Mouse (Mus musculus) heart, embryonic 14.5 days (tissue): ENCODE results near the gene Mmp9. TPM values are rescaled to one million over a fixed set of nuclear protein-coding genes. Genes with fewer than 3 reads are reported as not detected.

ENCODE experiments used
- ATAC-seq: fragments of 200-750 bp; cut with Nextera tagmentation; 2 replicates; pipeline ENCODE4 v1.8.0; 2017; ENCODE audit warnings: low read depth, moderate TSS enrichment; ENCODE audit not compliant: insufficient number of reproducible peaks, insufficient read depth, low FRiP score
- H3K27ac ChIP-seq, 2 experiments: fragments of 200-500 bp in 1 of 2; fragments of 300-500 bp in 1 of 2; sonication (generic) in 1 of 2; replicated peaks in 1 of 2; 2 replicates each; pipeline ENCODE4 v1.5.1; 2012 to 2014; ENCODE audit warnings: low read depth in 2 of 2, low read length in 2 of 2, control low read depth in 1 of 2, mild to moderate bottlenecking in 1 of 2, mixed read lengths in 1 of 2; ENCODE audit not compliant: control insufficient read depth in 1 of 2, insufficient read depth in 1 of 2
- H3K27me3 ChIP-seq: fragments of 300-500 bp; sonication (generic); 2 replicates; pipeline ENCODE4 v1.6.1; 2014; ENCODE audit warnings: mild to moderate bottlenecking, low read length, control low read depth; ENCODE audit not compliant: control insufficient read depth, insufficient read depth
- H3K36me3 ChIP-seq: fragments of 300-500 bp; sonication (generic); 2 replicates; pipeline ENCODE4 v1.6.1; 2014; ENCODE audit warnings: mild to moderate bottlenecking, control low read depth, low read length, mixed read lengths; ENCODE audit not compliant: control insufficient read depth, insufficient read depth
- H3K4me1 ChIP-seq, 2 experiments: fragments of 200-500 bp in 1 of 2; fragments of 300-500 bp in 1 of 2; sonication (generic) in 1 of 2; 2 replicates each; pipeline ENCODE4 v1.6.1; 2012 to 2014; ENCODE audit warnings: low read length in 2 of 2, control low read depth in 1 of 2, mixed read lengths in 1 of 2; ENCODE audit not compliant: control insufficient read depth in 2 of 2, insufficient read depth in 2 of 2
- H3K4me2 ChIP-seq: fragments of 300-500 bp; sonication (generic); 2 replicates; pipeline ENCODE4 v1.6.1; 2014; ENCODE audit warnings: mild to moderate bottlenecking, low read length
- H3K4me3 ChIP-seq, 2 experiments: fragments of 200-500 bp in 1 of 2; fragments of 300-500 bp in 1 of 2; sonication (generic) in 1 of 2; 2 replicates each; pipeline ENCODE4 v1.5.1; 2012 to 2014; ENCODE audit warnings: low read length in 2 of 2, mild to moderate bottlenecking in 2 of 2, control low read depth in 1 of 2, low read depth in 1 of 2, moderate library complexity in 1 of 2; ENCODE audit not compliant: control insufficient read depth in 1 of 2, insufficient read depth in 1 of 2
- H3K9ac ChIP-seq: fragments of 300-500 bp; sonication (generic); 2 replicates; pipeline ENCODE4 v1.6.1; 2014; ENCODE audit warnings: mild to moderate bottlenecking, low read length
- H3K9me3 ChIP-seq: fragments of 300-500 bp; sonication (generic); 2 replicates; pipeline ENCODE4 v1.6.1; 2016; ENCODE audit warnings: low read length, control low read depth; ENCODE audit not compliant: control insufficient read depth
- WGBS: fragments of 180-500 bp; shearing (Covaris S2); extraction: QIAGEN DNeasy Blood & Tissue Kit; methylation state at CpG from one replicate; pipeline ENCODE4 v1.1.7; 2014; 5-methylcytosine and 5-hydroxymethylcytosine counted together
- polyA plus RNA-seq: library from polyadenylated mRNA; unstranded; fragments of >200 nt; fragmentation: Nextera tagmentation; extraction: Ambion mirVana; gene quantifications from 2 replicates; pipeline ENCODE4 v1.2.1, GENCODE M21; 2014

Mmp9 gene
- polyA plus RNA-seq, 1 experiment from 2014 or later, result 0.09 TPM

DNA sequence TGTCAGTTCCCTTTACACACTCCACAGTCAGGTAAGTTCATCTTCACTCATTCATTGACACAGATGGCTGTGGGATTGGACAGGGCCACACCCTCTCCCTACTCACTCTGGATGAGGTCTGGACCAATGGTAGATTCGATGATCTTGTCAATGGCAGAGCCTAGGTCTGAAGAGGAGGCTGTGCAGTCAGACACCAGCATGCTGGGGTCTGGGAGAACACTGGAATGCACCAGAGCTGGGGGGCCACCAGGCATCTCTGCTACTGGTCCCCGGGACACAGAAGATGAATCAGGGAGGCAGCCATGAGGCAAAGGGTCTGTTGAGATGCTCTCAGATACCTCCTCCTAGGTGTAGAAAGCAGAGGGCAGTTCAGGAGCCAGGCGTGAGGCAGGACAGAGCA lies 31.5 kb upstream of the Mmp9 start:
- H3K27me3 ChIP-seq, result no peaks in the 10 kb centered on the region
- peaks cover 10 to 21% of the 10 kb centered on the region in 2 experiments for H3K4me1 ChIP-seq
- peak overlapping the region; percentile 27; the same call in 1 of the 2 replicates for H3K9ac ChIP-seq
- H3K27ac ChIP-seq, result no peak overlapping the region
- H3K9me3 ChIP-seq, result peaks cover 6% of the 10 kb centered on the region
- ATAC-seq, result no peak
- H3K4me2 ChIP-seq, result no peak overlapping the region
- H3K36me3 ChIP-seq, result peaks cover 56% of the 10 kb centered on the region
- 91% methylated on average over 3 of the region's 3 CpGs for WGBS
- no peak overlapping the region for H3K4me3 ChIP-seq

- 73% methylated on average over 1 of the region's 1 CpGs for WGBS
- H3K4me3 ChIP-seq, result peak overlapping the region; percentile 1 to 88; a peak in 2 of 4 replicates
- peak overlapping the region; percentile 27; the same call in 1 of the 2 replicates for H3K9ac ChIP-seq
- H3K4me1 ChIP-seq, result peaks cover 10 to 21% of the 10 kb centered on the region in 2 experiments
- peaks cover 6% of the 10 kb centered on the region for H3K9me3 ChIP-seq
- peaks cover 55% of the 10 kb centered on the region for H3K36me3 ChIP-seq
- no peak overlapping the region for H3K27ac ChIP-seq
- H3K4me2 ChIP-seq, result peak overlapping the region; percentile 73
- no peaks in the 10 kb centered on the region for H3K27me3 ChIP-seq
- no peak for ATAC-seq
Measured at GRCm38 (mm10) chr2:164909542-164909941, 31.0 kb upstream of the Mmp9 start.

DNA sequence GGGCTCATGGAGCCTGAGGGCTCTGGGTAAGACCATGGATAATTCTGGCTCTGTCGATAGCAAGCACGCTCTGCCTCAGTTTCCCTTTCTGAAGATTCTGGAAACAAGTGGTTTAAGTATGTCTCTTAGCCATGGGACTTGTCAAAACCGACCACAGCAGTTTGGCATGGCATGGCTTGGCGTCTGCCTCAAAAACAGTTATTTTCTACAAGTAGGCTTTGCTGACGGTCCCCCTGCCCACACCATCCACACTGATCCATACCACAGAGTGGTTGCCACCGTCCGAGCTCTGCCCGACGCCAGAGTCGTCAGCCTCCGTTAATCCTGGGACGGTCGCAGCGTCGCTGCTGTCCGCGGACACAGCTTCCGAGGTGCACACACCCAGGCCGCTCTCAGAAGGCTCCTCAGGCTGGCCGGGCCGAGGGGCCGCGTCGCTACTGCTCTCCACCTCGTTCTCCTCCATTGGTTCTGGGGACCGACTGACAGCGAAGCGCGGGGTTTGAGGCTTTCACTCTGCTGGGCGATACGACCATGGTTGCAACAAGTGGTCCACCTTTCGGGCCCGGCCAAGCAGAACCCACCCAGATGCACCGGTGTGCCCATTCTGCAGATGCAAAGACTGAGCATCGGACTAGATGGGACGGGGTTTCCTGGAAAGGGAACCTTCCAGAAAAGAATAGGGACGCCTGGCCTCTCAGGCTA lies 30.1 kb upstream of the Mmp9 start:
- no peaks in the 10 kb centered on the region for H3K27me3 ChIP-seq
- H3K36me3 ChIP-seq, result peaks cover 45% of the 10 kb centered on the region
- 0 out of 2 replicates have a peak, but pooled peaks have one; percentile 1 for ATAC-seq
- peak overlapping the region; percentile 98 to 100 for H3K27ac ChIP-seq
- peak overlapping the region; percentile 92 for H3K9ac ChIP-seq
- peak overlapping the region; percentile 73 for H3K4me2 ChIP-seq
- H3K4me1 ChIP-seq, result peaks cover 10 to 21% of the 10 kb centered on the region in 2 experiments
- peak overlapping the region; percentile 88 to 92 for H3K4me3 ChIP-seq
- peaks cover 6% of the 10 kb centered on the region for H3K9me3 ChIP-seq
- 4% methylated on average over 37 of the region's 37 CpGs for WGBS

GRCm38 (mm10) chr2:164911086-164912048 lies 29.2 kb upstream of the Mmp9 start, which contains the start of gene Zfp335:
Zfp335 (minus strand) TSS chr2:164911757.
- peak within 1 kb of the TSS; percentile 98 to 100 for H3K27ac ChIP-seq
- H3K4me2 ChIP-seq, result peak within 1 kb of the TSS; percentile 73
- peak within 1 kb of the TSS; percentile 88 to 92 for H3K4me3 ChIP-seq
- peak within 1 kb of the TSS; percentile 92 for H3K9ac ChIP-seq
- peaks cover under 1% of the 10 kb centered on the region for H3K9me3 ChIP-seq
- WGBS, result under 1% methylated on average over 90 of the region's 91 CpGs
- H3K27me3 ChIP-seq, result no peaks in the 10 kb centered on the region
- peak; percentile 86 for ATAC-seq
- peaks cover 36% of the 10 kb centered on the region for H3K36me3 ChIP-seq
- H3K4me1 ChIP-seq, result peaks cover 10 to 21% of the 10 kb centered on the region in 2 experiments

DNA sequence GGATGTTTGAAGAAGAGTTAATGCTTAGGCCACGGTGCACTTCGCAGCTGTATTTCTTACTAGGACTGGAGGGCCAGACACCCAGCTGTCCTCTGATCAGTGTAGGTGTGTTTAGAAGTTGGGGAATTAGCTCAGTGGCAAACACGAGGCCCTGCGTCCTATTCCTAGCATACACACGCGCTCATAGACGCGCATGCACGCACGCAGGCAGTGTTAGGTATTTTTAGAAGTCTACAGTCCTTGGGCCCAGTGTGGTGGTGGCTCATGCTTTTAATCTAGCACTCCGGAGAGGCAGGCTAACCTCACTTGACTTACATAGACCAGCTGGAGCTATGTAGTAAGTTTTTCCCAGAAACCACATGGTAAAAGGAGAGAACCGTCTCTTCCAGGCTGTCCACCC lies 28.4 kb upstream of the Mmp9 start:
- H3K9me3 ChIP-seq, result no peaks in the 10 kb centered on the region
- no peaks in the 10 kb centered on the region for H3K27me3 ChIP-seq
- peak overlapping the region; percentile 98 to 100 for H3K27ac ChIP-seq
- H3K4me2 ChIP-seq, result peak overlapping the region; percentile 73
- peaks cover 10 to 21% of the 10 kb centered on the region in 2 experiments for H3K4me1 ChIP-seq
- peaks cover 28% of the 10 kb centered on the region for H3K36me3 ChIP-seq
- peak; percentile 57 for ATAC-seq
- H3K9ac ChIP-seq, result peak overlapping the region; percentile 92
- 6% methylated on average over 12 of the region's 12 CpGs for WGBS
- peak overlapping the region; percentile 88 to 92 for H3K4me3 ChIP-seq

GRCm38 (mm10) chr2:164912749-164913427 lies 27.7 kb upstream of the Mmp9 start:
- Histone ChIP-seq H3K4me3 (no peak overlapping the region), H3K4me2 (peak overlapping the region; percentile 73; the same call in 1 of the 2 replicates), H3K9me3 (no peaks in the 10 kb centered on the region), H3K9ac (peak overlapping the region; percentile 92), H3K27me3 (no peaks in the 10 kb centered on the region), H3K36me3 (peaks cover 21% of the 10 kb centered on the region), H3K4me1 (peaks cover 10 to 21% of the 10 kb centered on the region in 2 experiments), H3K27ac (peak overlapping the region; percentile 98 to 100)
- 84% methylated on average over 8 of the region's 9 CpGs for WGBS
- no peak for ATAC-seq

GRCm38 (mm10) chr2:164913428-164913786 lies 27.2 kb upstream of the Mmp9 start:
- Histone ChIP-seq H3K4me2 (no peak overlapping the region), H3K4me1 (peaks cover 10 to 21% of the 10 kb centered on the region in 2 experiments), H3K36me3 (peaks cover 16% of the 10 kb centered on the region), H3K27me3 (no peaks in the 10 kb centered on the region), H3K4me3 (no peak overlapping the region), H3K9me3 (no peaks in the 10 kb centered on the region), H3K9ac (no peak overlapping the region), H3K27ac (no peak overlapping the region; a peak in 2 of 4 replicates)
- no peak for ATAC-seq
- WGBS, result 80% methylated on average over 2 of the region's 2 CpGs
